Mouse (Mus musculus): ENCODE data around the gene Gdi2. TPM values are rescaled to one million over a fixed set of nuclear protein-coding genes. Genes with fewer than 3 reads are reported as not detected.

Gdi2 gene
- 361 and 401 TPM in 2 replicates for polyA plus RNA-seq (2021; fragmentation: Nextera tagmentation)
- long read RNA-seq, experiment 1, full-length matches to known transcripts, result 1,752 of 1,854 reads
- long read RNA-seq, experiment 1, partial matches to known transcripts, result 54 of 1,854 reads
- long read RNA-seq, experiment 1, other reads (novel, unspliced or antisense), result 48 of 1,854 reads
- long read RNA-seq, experiment 2, full-length matches to known transcripts, result 276 of 352 reads
- long read RNA-seq, experiment 2, partial matches to known transcripts, result 48 of 352 reads
- long read RNA-seq, experiment 2, other reads (novel, unspliced or antisense), result 28 of 352 reads

DNA sequence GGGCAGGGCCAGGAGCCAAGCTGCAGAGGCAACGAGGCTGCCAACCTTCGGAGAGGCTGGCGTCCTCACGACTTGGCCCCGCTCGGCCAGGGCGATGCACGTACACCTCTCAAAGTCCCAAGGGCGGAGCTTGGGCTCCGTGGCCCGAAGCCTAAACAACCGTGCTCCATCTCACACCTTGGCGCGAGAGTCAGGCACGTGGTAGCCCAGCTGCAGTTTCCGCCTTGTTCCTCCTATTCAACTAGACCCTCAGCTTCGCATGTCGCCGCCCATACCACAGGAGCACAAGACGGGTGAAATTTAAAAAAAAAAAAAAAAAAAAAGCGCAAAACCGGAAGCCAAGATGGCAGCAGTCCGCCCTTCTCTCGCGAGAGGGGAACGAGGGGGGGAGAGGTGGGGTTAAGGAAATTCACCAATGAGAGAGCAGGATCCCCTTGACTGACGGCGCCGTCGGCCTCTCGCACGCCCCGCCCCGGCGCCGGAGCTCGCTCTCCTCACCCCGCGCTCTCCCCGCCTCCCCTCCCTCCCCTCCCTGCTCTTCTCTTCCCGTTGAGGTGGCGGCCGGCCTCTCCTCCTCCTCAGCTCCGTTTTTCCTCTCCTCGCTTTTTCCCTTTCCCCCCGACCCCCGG, at the start of gene Gdi2:
Gene Gdi2, plus strand, starts transcription at position 470 of the 629 bp plus-strand sequence.

DNA sequence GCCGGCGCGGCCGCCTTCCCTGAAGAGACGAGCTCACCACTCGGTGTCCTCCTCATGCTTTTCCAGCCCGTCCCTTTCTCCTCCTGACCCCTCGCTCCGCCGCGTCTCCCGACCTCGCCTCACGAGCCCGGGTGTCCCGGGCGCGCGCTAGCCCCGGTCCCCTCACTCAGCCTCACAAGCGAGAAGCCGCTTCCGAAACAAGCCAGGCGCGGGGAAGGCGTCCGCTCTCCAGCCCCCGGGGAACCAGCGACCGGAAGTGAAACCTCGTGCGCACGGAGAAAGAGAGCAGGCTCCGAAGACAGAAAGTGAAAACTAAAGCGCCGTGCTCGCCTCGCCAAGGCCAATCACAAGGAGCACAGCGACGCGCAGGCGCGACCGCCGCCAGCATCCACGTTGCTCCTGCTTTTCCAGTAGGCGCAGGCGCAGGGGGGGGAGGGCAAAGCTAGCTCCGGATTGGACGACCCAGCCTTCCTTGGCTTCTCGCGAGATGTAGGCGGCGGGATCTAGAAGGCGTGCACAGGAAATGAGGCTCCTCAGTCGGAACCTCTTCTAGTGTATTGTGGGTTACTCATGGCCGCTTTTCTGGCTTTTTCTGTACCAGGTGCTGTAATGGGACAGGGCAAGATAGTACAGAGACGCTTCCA, 73.1 kb downstream of the Gdi2 start, which contains the start of gene Fam208b:
Gene Fam208b, minus strand, starts transcription at position 314 of the 644 bp plus-strand sequence.

Other genes with a start within 250 kb of the Gdi2 start
- gene Fam208b, start 73.0 kb downstream of the Gdi2 start, polyA plus RNA-seq (2021; fragmentation: Nextera tagmentation), result 6.0 and 7.7 TPM in 2 replicates
- gene Asb13, start 96.0 kb downstream of the Gdi2 start, polyA plus RNA-seq (2021; fragmentation: Nextera tagmentation), result 22.5 and 32.8 TPM in 2 replicates

All from left cerebral cortex, adult 6 months (tissue).